In genomic region chr5:148379455-148380245, GRCm38 (mm10) we compare ENCODE assay signal across 10 mouse cellular contexts. TPM values are rescaled to one million over a fixed set of nuclear protein-coding genes. Genes with fewer than 3 reads are reported as not detected.
DNase-seq lines count a peak whose midpoint lies in the region; ATAC-seq and TF ChIP-seq lines count a peak whose summit lies in the region.
"Had no signal": no experiment of that assay in that cellular context is flagged by ENCODE, and none has a peak within 500 bp of the region (broad histone marks: within the 10 kb centered on the region; RNA-seq: fewer than 3 reads in every experiment).

No protein-coding gene starts in this region.

- 0 out of 2 replicates have a peak, but pooled peaks cover under 1% of the 10 kb centered on the region for H3K4me1 ChIP-seq in cerebellum, adult 2 months (ENCODE audit: control insufficient read depth, insufficient read depth, low read length)
- H3K4me1 ChIP-seq in liver, embryonic 16.5 days (ENCODE audit: control insufficient read depth, low read depth, low read length) = no peaks in the 10 kb centered on the region; the same call in 1 of the 2 replicates
- peaks cover 6% of the 10 kb centered on the region; the same call in 1 of the 2 replicates for H3K4me1 ChIP-seq in spleen, adult 2 months (ENCODE audit: control insufficient read depth, insufficient read depth, insufficient read length)

- TF ChIP-seq CTCF in cerebellum, adult 2 months (IDR thresholded peaks at IDR 0.05; ENCODE audit: borderline replicate concordance, insufficient read depth, low read depth, low read length) = peak; percentile 35
- TF ChIP-seq CTCF in spleen, adult 2 months (IDR thresholded peaks at IDR 0.05; ENCODE audit: extremely low read depth, insufficient read depth, insufficient read length, insufficient replicate concordance) = peak; percentile 41; the same call in 1 of the 2 replicates

- no peak overlapping the region for H3K4me2 ChIP-seq in liver, embryonic 16.5 days (ENCODE audit: low read depth, low read length)
- H3K4me2 ChIP-seq: hindbrain, embryonic 15.5 days had no signal

- H3K36me3 ChIP-seq in liver, embryonic 16.5 days (ENCODE audit: control insufficient read depth, insufficient read depth) = peaks cover 5% of the 10 kb centered on the region
- H3K36me3 ChIP-seq in spleen, adult 2 months (ENCODE audit: control insufficient read depth, insufficient read depth, low read length) = no peaks in the 10 kb centered on the region
- H3K36me3 ChIP-seq: hindbrain, embryonic 15.5 days had no signal

- H3K27ac ChIP-seq in cerebellum, adult 2 months (ENCODE audit: insufficient read depth, low read length) = no peak overlapping the region
- no peak overlapping the region for H3K27ac ChIP-seq in liver, embryonic 16.5 days (ENCODE audit: low read length)
- peak overlapping the region; percentile 59 for H3K27ac ChIP-seq in spleen, adult 2 months (ENCODE audit: insufficient read depth, low read length)
- H3K27ac ChIP-seq: hindbrain, embryonic 15.5 days had no signal

- TF ChIP-seq POLR2A in cerebellum, adult 2 months (IDR thresholded peaks at IDR 0.05; ENCODE audit: borderline replicate concordance, insufficient read depth, low read length) = no peak
- no peak; the same call in 1 of the 2 replicates for TF ChIP-seq POLR2A in spleen, adult 2 months (IDR thresholded peaks at IDR 0.05; ENCODE audit: low read depth, low read length)

- no peaks in the 10 kb centered on the region for H3K27me3 ChIP-seq in cerebellum, adult 2 months (ENCODE audit: control insufficient read depth, insufficient read depth, low read length)
- H3K27me3 ChIP-seq in liver, embryonic 16.5 days (ENCODE audit: control insufficient read depth, insufficient read depth, low read depth, low read length) = no peaks in the 10 kb centered on the region
- no peaks in the 10 kb centered on the region for H3K27me3 ChIP-seq in spleen, adult 2 months (ENCODE audit: control insufficient read depth, insufficient read depth, low read length)
- H3K27me3 ChIP-seq: hindbrain, embryonic 15.5 days had no signal

- 91% methylated on average over 17 of the region's 17 CpGs for WGBS in cerebellum, adult 2 months
- 32% methylated on average over 17 of the region's 17 CpGs for WGBS in liver, embryonic 16.5 days (ENCODE audit: insufficient replicate concordance)
- WGBS in spleen, adult 2 months = 17% methylated on average over 17 of the region's 17 CpGs

- no peak for DNase-seq in cerebellum, adult 2 months
- DNase-seq in cerebellum, postnatal 4 days (ENCODE audit: low spot score in 2 of 2) = no peak
- peak; percentile 67 for DNase-seq in R1 (ENCODE audit: low read depth, low spot score)
- peak; percentile 72 to 86 for DNase-seq in spleen, adult 2 months (ENCODE audit: low read depth in 1 of 2, low spot score in 2 of 2)
- DNase-seq in layer of hippocampus, adult 9-10 months (ENCODE audit: low spot score) = no peak
- DNase-seq in neural tube, embryonic 10.5 days (ENCODE audit: extremely low spot score, low spot score) = no peak
- DNase-seq in urinary bladder, postnatal 10 days (ENCODE audit: low spot score) = no peak
- DNase-seq: cerebellum, postnatal 10 days had no signal

- no peak overlapping the region for H3K4me3 ChIP-seq in cerebellum, adult 2 months (replicated peaks; ENCODE audit: insufficient read depth, low read depth, low read length)
- no peak overlapping the region for H3K4me3 ChIP-seq in liver, embryonic 16.5 days (ENCODE audit: low read depth, low read length)
- H3K4me3 ChIP-seq in spleen, adult 2 months (ENCODE audit: extremely low read depth, insufficient read depth, insufficient read length) = peak overlapping the region; percentile 21; the same call in 1 of the 2 replicates
- H3K4me3 ChIP-seq: hindbrain, embryonic 15.5 days had no signal

- no peak overlapping the region for H3K9ac ChIP-seq in liver, embryonic 16.5 days (ENCODE audit: low read depth, low read length)
- H3K9ac ChIP-seq: hindbrain, embryonic 15.5 days had no signal

- H3K9me3 ChIP-seq in liver, embryonic 16.5 days (replicated peaks; ENCODE audit: control insufficient read depth, low read length) = no peaks in the 10 kb centered on the region; the same call in 1 of the 2 replicates
- H3K9me3 ChIP-seq: hindbrain, embryonic 15.5 days had no signal

- ATAC-seq in liver, embryonic 16.5 days (ENCODE audit: low read depth) = peak; percentile 46; the same call in 1 of the 2 replicates

RNA-seq across cellular contexts. Expression of gene Slc7a1, which starts 20.1 kb away (rescaled TPM):
- polyA plus RNA-seq in cerebellum, adult 2 months (2012; rRNA removed) = 10.5 and 10.7 TPM in 2 replicates
- 14.1 and 15.7 TPM in 2 replicates for polyA plus RNA-seq in liver, embryonic 16.5 days (2015; fragmentation: Nextera tagmentation; extraction: Ambion mirVana)
- polyA plus RNA-seq in spleen, adult 2 months (2012; rRNA removed) = 8.8 and 9.3 TPM in 2 replicates

Comparison
In these comparisons a context has a peak if more than half of its experiments do, and no peak if none do; other contexts are left out.
1. DNase-seq: peak in R1 (single experiment) and spleen, adult 2 months (2 of 2); none in cerebellum, adult 2 months (0 of 2), cerebellum, postnatal 4 days (0 of 2), layer of hippocampus, adult 9-10 months (single experiment), neural tube, embryonic 10.5 days (single experiment) and urinary bladder, postnatal 10 days (single experiment).